Mouse (Mus musculus): Measurements from ENCODE around the gene Daglb.

- TF ChIP-seq CTCF (IDR thresholded peaks at IDR 0.05; ENCODE audit: low read depth) (no peak), EP300 (optimal IDR thresholded peaks at IDR 0.05) (no peak)
Observed at GRCm38 (mm10) chr5:143441298-143441697, 23.1 kb upstream of the Daglb start.

Data from stomach, postnatal 0 days (tissue).